Mouse (Mus musculus): ENCODE data around the gene Tanc2. TPM values are rescaled to one million over a fixed set of nuclear protein-coding genes. Genes with fewer than 3 reads are reported as not detected.

Tanc2 gene
- 16.7 and 18.7 TPM in 2 replicates for polyA plus RNA-seq (2012; rRNA removed)

- Histone ChIP-seq H3K4me3 (replicated peaks; ENCODE audit: insufficient read depth, low read depth, low read length) (peak within 1 kb of the TSS; percentile 92), H3K27ac (ENCODE audit: insufficient read depth, low read length) (peak within 1 kb of the TSS; percentile 29; the same call in 1 of the 2 replicates), H3K4me1 (ENCODE audit: control insufficient read depth, insufficient read depth, low read length) (peaks cover 2% of the 10 kb centered on the region; the same call in 1 of the 2 replicates), H3K27me3 (ENCODE audit: control insufficient read depth, insufficient read depth, low read length) (no peaks in the 10 kb centered on the region)
- WGBS, result 2% methylated on average over 87 of the region's 87 CpGs
- DNase-seq, result peak; percentile 47 to 57
- TF ChIP-seq CTCF (IDR thresholded peaks at IDR 0.05; ENCODE audit: borderline replicate concordance, insufficient read depth, low read depth, low read length), result no peak
- TF ChIP-seq POLR2A (IDR thresholded peaks at IDR 0.05; ENCODE audit: borderline replicate concordance, insufficient read depth, low read length), result no peak
Observed at GRCm38 (mm10) chr11:105589877-105590641, at the start of gene Tanc2. Tanc2 (plus strand) TSS chr11:105589986.

- no peak overlapping the region for H3K4me3 ChIP-seq (replicated peaks; ENCODE audit: insufficient read depth, low read depth, low read length)
- DNase-seq, result no peak
- H3K27ac ChIP-seq (ENCODE audit: insufficient read depth, low read length), result no peak overlapping the region
- H3K4me1 ChIP-seq (ENCODE audit: control insufficient read depth, insufficient read depth, low read length), result no peaks in the 10 kb centered on the region
- WGBS, result 97% methylated on average over 8 of the region's 8 CpGs
- no peaks in the 10 kb centered on the region for H3K27me3 ChIP-seq (ENCODE audit: control insufficient read depth, insufficient read depth, low read length)
- no peak for TF ChIP-seq CTCF (IDR thresholded peaks at IDR 0.05; ENCODE audit: borderline replicate concordance, insufficient read depth, low read depth, low read length)
- no peak for TF ChIP-seq POLR2A (IDR thresholded peaks at IDR 0.05; ENCODE audit: borderline replicate concordance, insufficient read depth, low read length)
Observed at GRCm38 (mm10) chr11:105540781-105541180, 49.0 kb upstream of the Tanc2 start.

- TF ChIP-seq CTCF (IDR thresholded peaks at IDR 0.05; ENCODE audit: borderline replicate concordance, insufficient read depth, low read depth, low read length) (no peak), POLR2A (IDR thresholded peaks at IDR 0.05; ENCODE audit: borderline replicate concordance, insufficient read depth, low read length) (no peak)
- 81% methylated on average over 4 of the region's 4 CpGs for WGBS
- Histone ChIP-seq H3K27me3 (ENCODE audit: control insufficient read depth, insufficient read depth, low read length) (no peaks in the 10 kb centered on the region), H3K27ac (ENCODE audit: insufficient read depth, low read length) (no peak overlapping the region), H3K4me3 (replicated peaks; ENCODE audit: insufficient read depth, low read depth, low read length) (no peak overlapping the region), H3K4me1 (ENCODE audit: control insufficient read depth, insufficient read depth, low read length) (no peaks in the 10 kb centered on the region)
- DNase-seq, result no peak
Observed at GRCm38 (mm10) chr11:105541366-105541765, 48.4 kb upstream of the Tanc2 start.

GRCm38 (mm10) chr11:105542129-105542528, 47.7 kb upstream of the Tanc2 start:
- Histone ChIP-seq H3K27me3 (ENCODE audit: control insufficient read depth, insufficient read depth, low read length) (no peaks in the 10 kb centered on the region), H3K4me1 (ENCODE audit: control insufficient read depth, insufficient read depth, low read length) (no peaks in the 10 kb centered on the region), H3K4me3 (replicated peaks; ENCODE audit: insufficient read depth, low read depth, low read length) (no peak overlapping the region), H3K27ac (ENCODE audit: insufficient read depth, low read length) (no peak overlapping the region)
- 44% methylated on average over 1 of the region's 1 CpGs for WGBS
- no peak for TF ChIP-seq CTCF (IDR thresholded peaks at IDR 0.05; ENCODE audit: borderline replicate concordance, insufficient read depth, low read depth, low read length)
- no peak for TF ChIP-seq POLR2A (IDR thresholded peaks at IDR 0.05; ENCODE audit: borderline replicate concordance, insufficient read depth, low read length)
- DNase-seq, result no peak

GRCm38 (mm10) chr11:105545801-105546200, 44.0 kb upstream of the Tanc2 start:
- no peak for TF ChIP-seq CTCF (IDR thresholded peaks at IDR 0.05; ENCODE audit: borderline replicate concordance, insufficient read depth, low read depth, low read length)
- no peak for TF ChIP-seq POLR2A (IDR thresholded peaks at IDR 0.05; ENCODE audit: borderline replicate concordance, insufficient read depth, low read length)
- 52% methylated on average over 8 of the region's 8 CpGs for WGBS
- Histone ChIP-seq H3K27ac (ENCODE audit: insufficient read depth, low read length) (no peak overlapping the region), H3K27me3 (ENCODE audit: control insufficient read depth, insufficient read depth, low read length) (no peaks in the 10 kb centered on the region), H3K4me1 (ENCODE audit: control insufficient read depth, insufficient read depth, low read length) (no peaks in the 10 kb centered on the region), H3K4me3 (replicated peaks; ENCODE audit: insufficient read depth, low read depth, low read length) (no peak overlapping the region)
- DNase-seq, result no peak

GRCm38 (mm10) chr11:105546393-105546792, 43.4 kb upstream of the Tanc2 start:
- no peak for DNase-seq
- H3K27me3 ChIP-seq (ENCODE audit: control insufficient read depth, insufficient read depth, low read length), result no peaks in the 10 kb centered on the region
- H3K4me1 ChIP-seq (ENCODE audit: control insufficient read depth, insufficient read depth, low read length), result no peaks in the 10 kb centered on the region
- TF ChIP-seq CTCF (IDR thresholded peaks at IDR 0.05; ENCODE audit: borderline replicate concordance, insufficient read depth, low read depth, low read length) (no peak), POLR2A (IDR thresholded peaks at IDR 0.05; ENCODE audit: borderline replicate concordance, insufficient read depth, low read length) (no peak)
- no peak overlapping the region for H3K4me3 ChIP-seq (replicated peaks; ENCODE audit: insufficient read depth, low read depth, low read length)
- WGBS, result 86% methylated on average over 6 of the region's 6 CpGs
- H3K27ac ChIP-seq (ENCODE audit: insufficient read depth, low read length), result no peak overlapping the region

- WGBS, result 93% methylated on average over 6 of the region's 6 CpGs
Observed at GRCm38 (mm10) chr11:105548383-105548782, 41.4 kb upstream of the Tanc2 start.

More at GRCm38 (mm10) chr11:105548383-105548782, 41.4 kb upstream of the Tanc2 start:
- no peak overlapping the region for H3K27ac ChIP-seq (ENCODE audit: insufficient read depth, low read length)
- H3K27me3 ChIP-seq (ENCODE audit: control insufficient read depth, insufficient read depth, low read length), result no peaks in the 10 kb centered on the region
- H3K4me1 ChIP-seq (ENCODE audit: control insufficient read depth, insufficient read depth, low read length), result no peaks in the 10 kb centered on the region
- no peak overlapping the region for H3K4me3 ChIP-seq (replicated peaks; ENCODE audit: insufficient read depth, low read depth, low read length)
- no peak for TF ChIP-seq CTCF (IDR thresholded peaks at IDR 0.05; ENCODE audit: borderline replicate concordance, insufficient read depth, low read depth, low read length)
- TF ChIP-seq POLR2A (IDR thresholded peaks at IDR 0.05; ENCODE audit: borderline replicate concordance, insufficient read depth, low read length), result no peak
- no peak for DNase-seq
